Mouse (Mus musculus): ENCODE results near the gene Ccdc62. TPM values are rescaled to one million over a fixed set of nuclear protein-coding genes. Genes with fewer than 3 reads are reported as not detected.

Gene Ccdc62
- polyA plus RNA-seq, 1 experiment from 2014 or later = 4.6 TPM

Small RNA genes lying within 50 kb of the gene (microRNA-seq; reads per million reads assigned to microRNA genes)
- not detected for gene Mir7032 (ENCODE audit: borderline number of aligned reads)

Other genes with a start within 250 kb of the Ccdc62 start
- gene Clip1, start 246.1 kb upstream of the Ccdc62 start, polyA plus RNA-seq (2014; fragmentation: Nextera tagmentation; extraction: Ambion mirVana) = 31.1 and 33.4 TPM in 2 replicates
- gene Zcchc8, start 209.6 kb upstream of the Ccdc62 start, polyA plus RNA-seq (2014; fragmentation: Nextera tagmentation; extraction: Ambion mirVana) = 64.8 and 68.3 TPM in 2 replicates
- 99.5 and 106 TPM in 2 replicates for gene Rsrc2, start 181.3 kb upstream of the Ccdc62 start, polyA plus RNA-seq (2014; fragmentation: Nextera tagmentation; extraction: Ambion mirVana)
- gene Kntc1, start 181.0 kb upstream of the Ccdc62 start, polyA plus RNA-seq (2014; fragmentation: Nextera tagmentation; extraction: Ambion mirVana) = 24.1 and 26.0 TPM in 2 replicates
- 1.6 and 1.8 TPM in 2 replicates for gene Hcar2, start 65.2 kb upstream of the Ccdc62 start, polyA plus RNA-seq (2014; fragmentation: Nextera tagmentation; extraction: Ambion mirVana)
- 1.2 and 2.3 TPM in 2 replicates for gene Hcar1, start 50.7 kb upstream of the Ccdc62 start, polyA plus RNA-seq (2014; fragmentation: Nextera tagmentation; extraction: Ambion mirVana)
- gene Denr, start 23.5 kb upstream of the Ccdc62 start, polyA plus RNA-seq (2014; fragmentation: Nextera tagmentation; extraction: Ambion mirVana) = 107 and 109 TPM in 2 replicates
- 0.67 and 0.68 TPM in 2 replicates for gene Gm43518, start 3.3 kb upstream of the Ccdc62 start, polyA plus RNA-seq (2014; fragmentation: Nextera tagmentation; extraction: Ambion mirVana)
- gene Hip1r, start 42.9 kb downstream of the Ccdc62 start, polyA plus RNA-seq (2014; fragmentation: Nextera tagmentation; extraction: Ambion mirVana) = 7.5 and 8.4 TPM in 2 replicates
- gene Vps37b, start 101.6 kb downstream of the Ccdc62 start, polyA plus RNA-seq (2014; fragmentation: Nextera tagmentation; extraction: Ambion mirVana) = 30.4 and 31.7 TPM in 2 replicates
- 2.1 and 2.3 TPM in 2 replicates for gene Abcb9, start 165.1 kb downstream of the Ccdc62 start, polyA plus RNA-seq (2014; fragmentation: Nextera tagmentation; extraction: Ambion mirVana)
- gene Ogfod2, start 181.6 kb downstream of the Ccdc62 start, polyA plus RNA-seq (2014; fragmentation: Nextera tagmentation; extraction: Ambion mirVana) = 14.3 and 16.1 TPM in 2 replicates
- gene Arl6ip4, start 185.4 kb downstream of the Ccdc62 start, polyA plus RNA-seq (2014; fragmentation: Nextera tagmentation; extraction: Ambion mirVana) = 76.5 and 77.5 TPM in 2 replicates

Data from embryonic facial prominence, embryonic 14.5 days (tissue).